Mouse (Mus musculus): ENCODE data around the gene Gm9837. TPM values are rescaled to one million over a fixed set of nuclear protein-coding genes. Genes with fewer than 3 reads are reported as not detected.

The Gm9837 gene
- polyA plus RNA-seq, 1 experiment from 2014 or later, result not detected

DNA sequence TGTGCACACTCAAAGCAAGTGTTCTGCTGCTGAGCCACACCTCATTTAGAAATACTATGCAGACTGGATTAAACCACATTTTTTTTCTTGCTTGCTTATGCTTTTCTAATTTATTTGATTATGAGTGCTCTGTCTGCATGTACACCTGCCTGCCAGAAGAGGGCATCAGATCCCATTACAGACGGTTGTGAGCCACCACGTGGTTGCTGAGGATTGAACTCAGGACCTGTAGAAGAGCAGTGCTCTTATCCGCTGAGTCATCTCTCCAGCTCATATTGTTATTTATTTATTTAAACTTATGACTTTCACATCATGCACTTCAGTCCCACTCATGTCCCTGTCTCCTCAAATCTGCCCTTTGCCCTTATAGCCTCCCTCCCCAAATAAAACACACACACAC, 15.4 kb upstream of the Gm9837 start:
- WGBS, result 36% methylated on average over 3 of the region's 3 CpGs
- H3K36me3 ChIP-seq, result no peaks in the 10 kb centered on the region
- peaks cover 37% of the 10 kb centered on the region for H3K27me3 ChIP-seq
- no peaks in the 10 kb centered on the region for H3K9me3 ChIP-seq
- peaks cover 8% of the 10 kb centered on the region; the same call in 1 of the 2 replicates for H3K4me1 ChIP-seq
- H3K27ac ChIP-seq, result no peak overlapping the region
- ATAC-seq (ENCODE audit: insufficient number of reproducible peaks, insufficient read depth, low FRiP score, low TSS enrichment), result no peak
- H3K9ac ChIP-seq, result no peak overlapping the region
- H3K4me2 ChIP-seq (replicated peaks), result no peak overlapping the region
- H3K4me3 ChIP-seq, result no peak overlapping the region

DNA sequence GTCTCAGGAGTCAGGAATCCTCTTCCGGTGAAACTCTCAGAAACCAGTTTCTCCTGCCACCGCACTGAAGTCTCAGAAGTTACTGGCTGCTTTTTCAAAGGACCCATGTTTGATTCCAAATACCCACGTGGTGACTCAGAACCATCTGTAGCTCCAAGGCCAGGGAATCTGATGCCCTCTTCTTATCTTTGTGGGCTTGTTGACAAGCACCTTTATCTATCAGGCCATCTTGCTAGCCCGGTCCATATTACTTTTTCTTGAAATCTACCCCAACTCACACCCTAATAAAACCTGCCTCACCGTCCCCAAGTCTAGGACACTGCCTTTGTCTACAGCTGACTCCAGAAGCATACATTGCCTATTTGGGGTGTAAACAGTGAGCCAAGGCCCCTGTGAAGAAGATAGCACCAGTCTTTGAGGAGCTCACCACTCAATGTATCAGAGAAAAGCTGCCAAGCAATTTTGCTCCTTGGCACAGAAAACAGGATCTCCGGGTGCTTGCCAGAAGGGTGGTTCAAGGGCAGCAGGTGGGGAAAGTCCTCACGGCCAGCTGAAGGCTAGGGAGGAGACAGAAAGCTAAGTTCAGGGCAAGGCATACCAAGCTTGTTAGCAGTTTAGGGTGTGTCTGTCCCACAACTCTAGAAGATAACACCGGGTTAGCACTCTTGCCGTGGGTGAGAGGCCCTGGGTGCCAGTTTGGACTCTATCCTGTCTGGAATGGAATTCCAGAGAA, 13.0 kb upstream of the Gm9837 start:
- Histone ChIP-seq H3K4me2 (replicated peaks) (no peak overlapping the region), H3K27me3 (peaks cover 59% of the 10 kb centered on the region), H3K27ac (no peak overlapping the region), H3K9me3 (no peaks in the 10 kb centered on the region), H3K4me1 (peaks cover 25% of the 10 kb centered on the region), H3K4me3 (no peak overlapping the region), H3K36me3 (no peaks in the 10 kb centered on the region), H3K9ac (no peak overlapping the region)
- ATAC-seq (ENCODE audit: insufficient number of reproducible peaks, insufficient read depth, low FRiP score, low TSS enrichment), result no peak
- WGBS, result 79% methylated on average over 9 of the region's 9 CpGs

DNA sequence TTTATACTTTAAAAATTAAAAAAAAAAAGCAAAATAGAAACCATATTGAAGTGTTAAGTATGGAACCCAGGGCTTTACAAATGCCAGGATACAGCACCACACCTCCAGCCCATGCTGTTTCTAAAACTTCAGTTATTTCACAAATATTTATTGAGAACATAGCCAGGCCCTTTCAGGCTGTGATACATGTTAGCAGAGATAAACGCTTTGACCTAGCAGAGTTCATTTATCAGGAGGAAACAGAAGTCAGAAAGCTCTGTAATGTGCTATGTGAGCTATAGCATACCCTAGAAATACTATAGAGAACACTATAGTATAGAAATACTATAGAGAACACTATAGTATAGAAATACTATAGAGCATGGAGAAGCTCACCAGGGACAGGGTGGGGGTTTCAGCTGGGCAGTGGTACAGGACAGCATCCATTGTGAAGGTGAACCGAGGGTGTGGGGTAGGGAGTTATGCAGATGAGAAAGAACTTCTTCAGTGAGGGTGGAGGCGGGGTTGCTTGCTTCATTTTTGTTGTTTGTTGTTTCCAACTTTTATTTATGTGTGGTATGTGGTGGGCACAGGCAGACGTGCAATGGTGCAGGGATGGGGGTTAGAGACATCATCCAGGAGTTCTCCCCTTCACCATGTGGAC, 10.9 kb upstream of the Gm9837 start:
- H3K4me2 ChIP-seq (replicated peaks), result no peak overlapping the region
- H3K9me3 ChIP-seq, result no peaks in the 10 kb centered on the region
- H3K4me3 ChIP-seq, result no peak overlapping the region
- H3K27me3 ChIP-seq, result peaks cover 56% of the 10 kb centered on the region
- no peaks in the 10 kb centered on the region for H3K36me3 ChIP-seq
- no peak for ATAC-seq (ENCODE audit: insufficient number of reproducible peaks, insufficient read depth, low FRiP score, low TSS enrichment)
- peaks cover 16% of the 10 kb centered on the region for H3K4me1 ChIP-seq
- H3K27ac ChIP-seq, result no peak overlapping the region
- 71% methylated on average over 4 of the region's 4 CpGs for WGBS
- no peak overlapping the region for H3K9ac ChIP-seq

DNA sequence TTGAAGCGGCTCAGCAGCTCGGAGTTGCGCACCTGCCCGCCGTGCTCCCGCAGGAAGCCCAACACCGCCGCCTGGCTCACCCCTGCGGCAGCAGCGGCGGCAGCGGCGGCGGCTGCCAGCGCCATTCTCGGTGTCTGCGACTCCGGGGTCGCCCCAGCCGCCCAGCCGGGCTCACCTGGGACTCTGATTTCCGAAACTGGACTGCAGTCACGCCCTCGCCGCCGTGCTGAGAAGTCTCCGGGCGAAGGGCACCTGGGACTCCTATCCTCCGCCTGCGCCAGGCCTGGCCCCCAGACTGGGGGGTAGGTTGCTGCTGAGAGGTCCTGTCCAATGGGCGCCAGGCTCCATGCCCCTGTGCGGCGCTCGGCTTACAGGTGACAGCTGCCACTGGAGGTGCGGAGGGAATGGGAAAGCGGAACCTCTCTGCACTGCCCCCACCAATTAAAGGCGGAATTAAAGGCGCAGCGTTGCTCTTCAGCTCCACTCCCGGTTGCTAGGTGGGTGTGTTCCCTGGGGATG, 9.6 kb upstream of the Gm9837 start, which contains the start of the genes Gm9945 and Sowaha:
Gene Gm9945, plus strand, starts transcription at position 384 of the 519 bp plus-strand sequence.
Gene Sowaha, minus strand, starts transcription at position 492 of the 519 bp plus-strand sequence.
- Histone ChIP-seq H3K9me3 (no peaks in the 10 kb centered on the region), H3K4me1 (peaks cover 24% of the 10 kb centered on the region), H3K27ac (no peak within 1 kb of the TSS), H3K4me2 (replicated peaks) (peak within 1 kb of the TSS; percentile 76), H3K4me3 (peak within 1 kb of the TSS; percentile 45), H3K36me3 (no peaks in the 10 kb centered on the region), H3K27me3 (peaks cover 65% of the 10 kb centered on the region), H3K9ac (peak within 1 kb of the TSS; percentile 38; the same call in 1 of the 2 replicates)
- no peak; the same call in 1 of the 2 replicates for ATAC-seq (ENCODE audit: insufficient number of reproducible peaks, insufficient read depth, low FRiP score, low TSS enrichment)
- WGBS, result 3% methylated on average over 40 of the region's 40 CpGs

DNA sequence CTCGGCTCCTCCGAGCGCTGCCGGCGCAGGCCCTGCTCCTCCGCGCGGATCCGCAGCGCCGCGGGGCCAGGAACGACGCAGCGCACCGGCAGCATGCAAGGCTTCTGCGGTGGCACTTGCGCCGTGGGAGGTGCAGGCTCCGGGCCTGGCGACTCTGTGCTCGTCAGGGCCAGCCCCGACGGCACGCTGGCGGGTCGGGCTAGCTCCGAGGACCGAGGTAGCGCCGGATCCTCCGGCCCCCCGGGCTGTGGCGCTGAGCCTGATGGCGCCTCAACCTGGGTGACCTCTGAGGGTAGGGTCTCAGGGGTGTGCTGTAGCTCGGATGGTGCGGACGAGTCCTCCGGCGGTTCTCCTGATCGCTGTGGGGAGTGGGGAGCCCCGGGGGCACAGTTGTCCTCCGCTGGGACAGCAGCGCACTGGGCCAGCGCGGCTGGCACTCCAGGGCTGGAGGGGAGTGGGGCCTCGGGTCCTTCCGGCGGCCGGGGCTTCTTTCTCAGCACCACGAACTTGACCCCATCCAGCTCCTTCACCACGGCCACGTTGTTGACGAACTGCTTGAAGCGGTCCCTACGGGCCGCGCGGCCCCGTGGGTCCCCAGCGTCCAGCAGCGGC, 9.0 kb upstream of the Gm9837 start:
- H3K36me3 ChIP-seq, result no peaks in the 10 kb centered on the region
- 0 out of 2 replicates have a peak, but pooled peaks have one; percentile 32 for ATAC-seq (ENCODE audit: insufficient number of reproducible peaks, insufficient read depth, low FRiP score, low TSS enrichment)
- peak overlapping the region; percentile 45 for H3K4me3 ChIP-seq
- H3K9me3 ChIP-seq, result no peaks in the 10 kb centered on the region
- WGBS, result under 1% methylated on average over 56 of the region's 62 CpGs
- H3K27me3 ChIP-seq, result peaks cover 69% of the 10 kb centered on the region
- H3K4me1 ChIP-seq, result peaks cover 24% of the 10 kb centered on the region
- peak overlapping the region; percentile 38; the same call in 1 of the 2 replicates for H3K9ac ChIP-seq
- peak overlapping the region; percentile 76 for H3K4me2 ChIP-seq (replicated peaks)
- H3K27ac ChIP-seq, result no peak overlapping the region

DNA sequence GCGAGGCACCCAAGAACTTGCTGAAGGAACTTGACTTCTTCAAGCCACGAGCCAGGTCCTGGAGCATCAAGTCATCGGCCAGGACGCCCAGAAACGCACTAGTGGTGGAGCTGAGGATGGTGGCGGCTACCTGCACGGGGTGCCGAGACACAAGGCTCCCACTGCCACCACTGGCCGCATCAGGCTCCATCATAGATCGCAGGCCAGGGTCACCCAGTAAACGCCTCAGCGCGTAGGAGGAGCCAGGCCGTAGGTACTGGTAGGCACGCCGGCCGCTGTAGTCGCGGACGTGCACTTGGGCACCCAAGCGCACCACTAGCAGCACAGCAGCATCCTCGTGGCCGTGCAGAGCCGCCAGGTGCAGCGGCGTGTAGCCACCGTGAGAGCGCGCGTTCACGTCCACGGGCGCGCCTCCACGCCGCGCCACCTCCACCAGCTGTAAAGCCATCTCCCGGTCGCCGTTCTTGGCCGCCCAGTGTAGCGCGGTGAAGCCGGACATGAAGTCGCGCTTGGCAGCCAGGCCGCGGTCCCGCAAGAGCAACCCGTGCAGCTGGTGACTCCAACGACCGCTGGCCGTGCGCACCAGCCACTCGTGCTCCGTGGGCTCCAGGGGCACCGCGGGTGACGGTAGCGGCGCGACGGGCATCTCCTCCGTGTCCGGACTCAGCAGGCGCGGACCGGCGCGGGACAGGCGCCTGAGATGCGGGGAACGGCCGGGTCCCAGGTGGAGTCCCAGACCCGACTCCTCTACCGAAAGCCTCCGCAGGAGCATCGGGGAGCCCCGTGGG, 8.3 kb upstream of the Gm9837 start:
- Histone ChIP-seq H3K9ac (peak overlapping the region; percentile 38; the same call in 1 of the 2 replicates), H3K4me1 (peaks cover 24% of the 10 kb centered on the region), H3K4me2 (replicated peaks) (peak overlapping the region; percentile 76), H3K9me3 (no peaks in the 10 kb centered on the region), H3K4me3 (peak overlapping the region; percentile 45), H3K27me3 (peaks cover 75% of the 10 kb centered on the region), H3K36me3 (no peaks in the 10 kb centered on the region), H3K27ac (no peak overlapping the region)
- ATAC-seq (ENCODE audit: insufficient number of reproducible peaks, insufficient read depth, low FRiP score, low TSS enrichment), result no peak
- 5% methylated on average over 79 of the region's 79 CpGs for WGBS

DNA sequence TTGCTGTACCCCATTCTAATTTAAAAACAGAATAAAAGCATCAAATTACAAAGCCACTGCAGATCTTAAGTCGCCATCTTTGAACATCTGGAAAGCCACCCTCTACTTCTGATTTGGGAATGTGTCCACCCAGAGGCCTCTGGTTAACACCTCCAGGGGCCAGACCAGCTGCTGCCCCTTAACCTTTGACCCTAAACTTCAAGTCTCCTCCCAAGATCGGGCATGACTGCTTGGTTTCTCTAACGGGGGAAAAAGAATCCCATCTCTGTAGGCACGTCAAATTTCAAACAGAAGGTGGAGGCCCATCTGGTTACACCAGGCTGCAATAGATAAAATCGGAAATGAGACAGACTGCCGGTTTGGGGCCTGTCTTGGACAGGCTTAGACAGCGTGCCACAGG, 7.6 kb upstream of the Gm9837 start:
- Histone ChIP-seq H3K27ac (no peak overlapping the region), H3K4me1 (peaks cover 24% of the 10 kb centered on the region)
- no peak for ATAC-seq (ENCODE audit: insufficient number of reproducible peaks, insufficient read depth, low FRiP score, low TSS enrichment)

DNA sequence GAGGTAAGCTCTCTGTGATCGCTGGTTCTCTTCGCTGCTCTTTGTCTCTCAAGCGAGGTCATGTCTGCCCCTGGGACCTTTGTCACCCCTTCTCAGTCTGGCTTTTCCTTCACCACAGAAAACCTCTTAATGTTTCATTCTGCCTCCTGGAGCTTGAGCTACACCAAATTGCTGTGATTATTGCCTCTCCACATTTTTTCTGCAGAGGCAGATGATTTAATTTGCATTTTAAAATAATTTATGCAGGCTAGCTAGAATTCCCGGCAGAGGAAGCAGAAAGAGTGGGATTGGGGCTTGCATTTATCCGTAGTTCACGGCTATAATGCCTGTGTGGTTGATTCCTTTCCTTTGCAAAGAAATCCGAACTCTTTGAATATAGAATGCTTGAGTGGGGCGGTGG, 5.3 kb upstream of the Gm9837 start:
- Histone ChIP-seq H3K9me3 (no peaks in the 10 kb centered on the region), H3K4me1 (peaks cover 31% of the 10 kb centered on the region), H3K27me3 (peaks cover 69% of the 10 kb centered on the region), H3K27ac (no peak overlapping the region), H3K36me3 (no peaks in the 10 kb centered on the region), H3K4me2 (replicated peaks) (0 out of 2 replicates have a peak overlapping the region, but pooled peaks have one; percentile 7), H3K4me3 (no peak overlapping the region), H3K9ac (no peak overlapping the region)
- WGBS, result 21% methylated on average over 8 of the region's 8 CpGs
- no peak for ATAC-seq (ENCODE audit: insufficient number of reproducible peaks, insufficient read depth, low FRiP score, low TSS enrichment)

More for the DNA sequence above, 7.6 kb upstream of the Gm9837 start:
- Histone ChIP-seq H3K9ac (no peak overlapping the region), H3K27me3 (peaks cover 75% of the 10 kb centered on the region), H3K9me3 (no peaks in the 10 kb centered on the region), H3K4me3 (no peak overlapping the region), H3K4me2 (replicated peaks) (no peak overlapping the region), H3K36me3 (no peaks in the 10 kb centered on the region)
- 19% methylated on average over 7 of the region's 7 CpGs for WGBS

DNA sequence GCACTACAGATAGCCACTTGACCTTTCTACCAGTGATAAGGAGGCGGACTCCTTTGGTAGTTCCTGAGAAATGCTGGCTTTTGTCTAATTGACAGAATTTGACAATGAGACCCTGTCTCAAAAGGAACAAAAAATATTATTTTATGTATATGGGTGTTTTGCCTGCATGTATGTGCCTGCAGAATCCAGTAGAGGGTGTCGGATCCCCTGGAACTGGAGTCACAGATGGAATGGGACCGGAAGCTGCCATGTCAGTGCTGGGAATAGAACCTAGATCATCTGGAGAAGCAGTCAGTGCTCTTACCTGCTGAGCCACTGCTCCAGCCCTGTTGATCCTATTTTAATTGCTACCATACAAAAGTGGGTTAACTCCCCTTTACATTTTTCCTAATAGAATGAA, 2.4 kb upstream of the Gm9837 start:
- Histone ChIP-seq H3K4me2 (replicated peaks) (no peak overlapping the region), H3K9ac (no peak overlapping the region), H3K27me3 (peaks cover 57% of the 10 kb centered on the region), H3K4me1 (peaks cover 20% of the 10 kb centered on the region), H3K36me3 (no peaks in the 10 kb centered on the region), H3K9me3 (no peaks in the 10 kb centered on the region), H3K27ac (no peak overlapping the region), H3K4me3 (no peak overlapping the region)
- 75% methylated on average over 3 of the region's 3 CpGs for WGBS
- no peak for ATAC-seq (ENCODE audit: insufficient number of reproducible peaks, insufficient read depth, low FRiP score, low TSS enrichment)

DNA sequence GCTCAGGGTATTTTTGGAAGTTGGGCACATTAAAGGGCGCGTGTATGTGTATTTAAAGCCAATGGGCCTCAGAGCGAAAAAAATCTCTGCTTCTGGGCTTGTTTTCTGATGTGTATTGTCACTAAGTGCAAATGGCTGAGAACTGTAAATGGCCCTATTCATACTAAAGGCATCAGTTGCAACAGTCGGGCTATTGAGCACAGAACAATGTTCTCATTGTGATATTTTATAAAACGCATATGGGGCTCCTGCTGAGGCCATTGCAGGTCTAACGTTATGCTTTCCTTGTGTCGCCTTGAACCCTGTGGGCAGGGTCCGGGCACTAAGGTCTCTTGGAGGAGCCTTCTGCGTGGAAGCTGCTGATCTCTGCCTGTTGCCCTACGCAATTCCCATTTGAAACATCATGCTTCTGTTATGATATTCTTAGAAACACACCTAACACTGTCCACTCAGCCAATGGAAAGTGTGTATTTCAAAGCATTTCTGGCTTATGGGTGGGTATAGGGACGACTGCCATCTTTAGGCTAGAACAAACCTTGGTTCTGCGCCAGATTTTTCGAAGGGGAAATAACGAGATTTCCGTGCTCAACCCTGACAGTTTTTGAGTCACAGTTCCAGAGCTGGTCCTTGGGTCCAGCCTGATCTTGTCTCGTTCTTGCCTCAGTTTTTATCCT, 848 bp downstream of the Gm9837 start:
- no peaks in the 10 kb centered on the region for H3K36me3 ChIP-seq
- no peak overlapping the region for H3K9ac ChIP-seq
- no peak overlapping the region for H3K4me3 ChIP-seq
- ATAC-seq (ENCODE audit: insufficient number of reproducible peaks, insufficient read depth, low FRiP score, low TSS enrichment), result no peak
- 16% methylated on average over 16 of the region's 16 CpGs for WGBS
- peaks cover 64% of the 10 kb centered on the region for H3K27me3 ChIP-seq
- no peak overlapping the region for H3K27ac ChIP-seq
- H3K4me2 ChIP-seq (replicated peaks), result peak overlapping the region; percentile 48
- peaks cover 17% of the 10 kb centered on the region for H3K4me1 ChIP-seq
- no peaks in the 10 kb centered on the region for H3K9me3 ChIP-seq
